Mouse (Mus musculus): Measurements from ENCODE around the gene Serpina3k. TPM values are rescaled to one million over a fixed set of nuclear protein-coding genes. Genes with fewer than 3 reads are reported as not detected.
"Not testable (repeated sequence)": the region's sequence is repeated elsewhere in the genome, so short reads cannot be mapped to it uniquely, and the experiment has no call there.

Serpina3k gene
- polyA plus RNA-seq, 1 experiment: 39.1 TPM

DNA sequence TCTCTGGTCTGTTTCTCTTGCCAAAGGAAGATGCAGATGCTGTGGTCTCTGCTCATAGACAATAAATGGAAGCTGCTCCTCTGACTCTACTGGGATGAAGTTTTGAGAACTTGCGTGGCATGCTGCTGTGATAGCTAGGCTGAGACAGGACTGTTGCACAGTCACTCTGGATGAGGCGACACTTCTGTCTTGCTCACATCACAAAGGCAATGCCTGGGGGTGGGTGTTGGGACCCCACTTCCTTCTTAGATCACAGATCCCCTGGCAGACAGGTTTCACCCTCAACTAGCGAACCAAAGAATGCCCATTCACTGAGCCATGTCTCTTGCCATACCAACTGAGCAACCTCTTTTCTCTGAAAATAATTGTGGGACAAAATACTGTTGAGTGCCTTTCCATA lies 419 bp downstream of the Serpina3k start:
- no peak overlapping the region for H3K4me3 ChIP-seq (replicated peaks; ENCODE audit: control insufficient read depth, low read depth, low read length)
- TF ChIP-seq CTCF (IDR thresholded peaks at IDR 0.05; ENCODE audit: control insufficient read depth, insufficient read depth, low read length) (no peak), POLR2A (IDR thresholded peaks at IDR 0.05; ENCODE audit: borderline replicate concordance, control insufficient read depth, low read depth, low read length) (no peak)
- 74% methylated on average over 3 of the region's 3 CpGs for WGBS
- H3K27ac ChIP-seq (ENCODE audit: control insufficient read depth, insufficient read depth, low read depth, low read length, poor library complexity): no peak overlapping the region
- H3K4me1 ChIP-seq (ENCODE audit: control insufficient read depth, insufficient read depth, low read length): no peaks in the 10 kb centered on the region

- not testable (repeated sequence) for H3K4me1 ChIP-seq (ENCODE audit: control insufficient read depth, insufficient read depth, low read length); H3K4me3 ChIP-seq (replicated peaks; ENCODE audit: control insufficient read depth, low read depth, low read length); H3K27ac ChIP-seq (ENCODE audit: control insufficient read depth, insufficient read depth, low read depth, low read length, poor library complexity)
Observed at GRCm38 (mm10) chr12:104342489-104342888, 4.2 kb downstream of the Serpina3k start.

GRCm38 (mm10) chr12:104345181-104345580 lies 6.9 kb downstream of the Serpina3k start:
- H3K4me3 ChIP-seq (replicated peaks; ENCODE audit: control insufficient read depth, low read depth, low read length): no peak overlapping the region
- 82% methylated on average over 2 of the region's 2 CpGs for WGBS
- no peaks in the 10 kb centered on the region for H3K4me1 ChIP-seq (ENCODE audit: control insufficient read depth, insufficient read depth, low read length)
- H3K27ac ChIP-seq (ENCODE audit: control insufficient read depth, insufficient read depth, low read depth, low read length, poor library complexity): no peak overlapping the region
- TF ChIP-seq CTCF (IDR thresholded peaks at IDR 0.05; ENCODE audit: control insufficient read depth, insufficient read depth, low read length): no peak
- no peak for TF ChIP-seq POLR2A (IDR thresholded peaks at IDR 0.05; ENCODE audit: borderline replicate concordance, control insufficient read depth, low read depth, low read length)

GRCm38 (mm10) chr12:104345707-104346106 lies 7.4 kb downstream of the Serpina3k start:
- TF ChIP-seq CTCF (IDR thresholded peaks at IDR 0.05; ENCODE audit: control insufficient read depth, insufficient read depth, low read length) (no peak), POLR2A (IDR thresholded peaks at IDR 0.05; ENCODE audit: borderline replicate concordance, control insufficient read depth, low read depth, low read length) (no peak)
- no peak overlapping the region for H3K27ac ChIP-seq (ENCODE audit: control insufficient read depth, insufficient read depth, low read depth, low read length, poor library complexity)
- H3K4me1 ChIP-seq (ENCODE audit: control insufficient read depth, insufficient read depth, low read length): no peaks in the 10 kb centered on the region
- no peak overlapping the region for H3K4me3 ChIP-seq (replicated peaks; ENCODE audit: control insufficient read depth, low read depth, low read length)

DNA sequence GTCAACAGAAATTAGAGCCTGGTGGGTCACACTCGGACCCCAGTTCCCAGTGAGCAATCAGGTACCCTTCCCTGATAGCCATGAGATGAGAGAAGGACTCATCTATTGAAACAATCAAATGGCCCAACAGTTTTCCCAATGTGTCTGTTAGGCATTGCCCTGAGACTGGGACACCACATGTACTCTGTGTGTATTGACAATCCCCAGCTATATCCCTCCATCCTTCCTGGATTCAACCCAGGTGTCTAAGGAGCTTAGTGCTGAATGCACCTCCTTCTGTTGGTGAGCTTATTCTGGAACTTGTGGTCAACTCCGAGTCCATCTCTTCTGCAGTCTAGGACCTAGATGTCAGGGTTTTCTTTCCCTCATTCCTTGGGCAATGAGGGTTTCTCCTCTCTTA lies 8.8 kb downstream of the Serpina3k start:
- Histone ChIP-seq H3K4me3 (replicated peaks; ENCODE audit: control insufficient read depth, low read depth, low read length) (no peak overlapping the region), H3K4me1 (ENCODE audit: control insufficient read depth, insufficient read depth, low read length) (no peaks in the 10 kb centered on the region), H3K27ac (ENCODE audit: control insufficient read depth, insufficient read depth, low read depth, low read length, poor library complexity) (no peak overlapping the region)
- WGBS: 58% methylated on average over 2 of the region's 2 CpGs
- TF ChIP-seq POLR2A (IDR thresholded peaks at IDR 0.05; ENCODE audit: borderline replicate concordance, control insufficient read depth, low read depth, low read length) (no peak), CTCF (IDR thresholded peaks at IDR 0.05; ENCODE audit: control insufficient read depth, insufficient read depth, low read length) (no peak)

DNA sequence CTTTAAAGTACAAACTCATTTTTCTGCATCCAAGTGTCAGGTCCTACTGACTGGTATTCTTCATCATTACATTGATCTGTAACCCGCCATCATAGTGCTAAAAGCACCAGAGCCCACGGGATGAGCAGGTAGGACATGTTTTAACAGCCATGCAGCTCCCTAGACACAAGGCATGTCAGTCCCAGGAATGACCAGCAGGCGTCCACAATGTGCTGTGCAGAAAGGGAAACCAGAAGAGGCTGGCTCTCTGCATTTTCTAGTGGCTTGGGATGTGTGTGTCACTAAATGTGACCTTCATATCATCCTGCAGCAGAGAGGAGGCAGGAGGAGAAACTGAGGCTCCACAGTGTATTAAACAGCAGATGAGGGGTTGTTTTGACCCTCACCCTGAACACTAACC lies 13.5 kb downstream of the Serpina3k start:
- not testable (repeated sequence) for H3K4me1 ChIP-seq (ENCODE audit: control insufficient read depth, insufficient read depth, low read length); H3K4me3 ChIP-seq (replicated peaks; ENCODE audit: control insufficient read depth, low read depth, low read length); H3K27ac ChIP-seq (ENCODE audit: control insufficient read depth, insufficient read depth, low read depth, low read length, poor library complexity)
- 31% methylated on average over 3 of the region's 3 CpGs for WGBS

- TF ChIP-seq CTCF (IDR thresholded peaks at IDR 0.05; ENCODE audit: control insufficient read depth, insufficient read depth, low read length): no peak
- no peak for TF ChIP-seq POLR2A (IDR thresholded peaks at IDR 0.05; ENCODE audit: borderline replicate concordance, control insufficient read depth, low read depth, low read length)
- 20% methylated on average over 3 of the region's 3 CpGs for WGBS
- Histone ChIP-seq H3K4me3 (replicated peaks; ENCODE audit: control insufficient read depth, low read depth, low read length) (no peak overlapping the region), H3K27ac (ENCODE audit: control insufficient read depth, insufficient read depth, low read depth, low read length, poor library complexity) (no peak overlapping the region), H3K4me1 (ENCODE audit: control insufficient read depth, insufficient read depth, low read length) (no peaks in the 10 kb centered on the region; the same call in 1 of the 2 replicates)
Observed at GRCm38 (mm10) chr12:104356006-104356405, 17.7 kb downstream of the Serpina3k start.

- no peak overlapping the region for H3K27ac ChIP-seq (ENCODE audit: control insufficient read depth, insufficient read depth, low read depth, low read length, poor library complexity)
- H3K4me1 ChIP-seq (ENCODE audit: control insufficient read depth, insufficient read depth, low read length): no peaks in the 10 kb centered on the region
- whole genome bisulfite sequencing: 81% methylated on average over 3 of the region's 3 CpGs
- no peak overlapping the region for H3K4me3 ChIP-seq (replicated peaks; ENCODE audit: control insufficient read depth, low read depth, low read length)
- TF ChIP-seq CTCF (IDR thresholded peaks at IDR 0.05; ENCODE audit: control insufficient read depth, insufficient read depth, low read length): no peak
- no peak for TF ChIP-seq POLR2A (IDR thresholded peaks at IDR 0.05; ENCODE audit: borderline replicate concordance, control insufficient read depth, low read depth, low read length)
Observed at GRCm38 (mm10) chr12:104369986-104370385, 31.7 kb downstream of the Serpina3k start.

DNA sequence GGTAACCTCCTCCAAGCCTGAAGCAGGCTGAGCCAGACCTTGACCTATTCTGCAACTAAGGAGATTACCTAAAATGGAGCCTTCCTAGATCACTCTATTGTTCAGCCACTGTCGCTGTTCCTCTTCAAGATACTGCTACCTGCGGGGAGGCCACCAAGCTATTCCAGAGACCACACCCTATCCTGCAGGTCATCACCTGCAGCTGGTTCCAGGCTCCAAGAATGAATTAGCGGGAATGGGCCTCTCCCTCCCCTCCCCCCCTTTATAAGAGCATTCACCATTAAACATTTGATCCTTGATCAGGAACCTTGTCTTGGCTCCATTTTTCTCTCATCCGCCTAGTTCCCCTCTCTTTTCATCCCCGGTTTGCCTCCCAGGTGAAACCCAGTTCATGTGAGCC lies 38.9 kb downstream of the Serpina3k start:
- not testable (repeated sequence) for H3K4me3 ChIP-seq (replicated peaks; ENCODE audit: control insufficient read depth, low read depth, low read length); H3K27ac ChIP-seq (ENCODE audit: control insufficient read depth, insufficient read depth, low read depth, low read length, poor library complexity); H3K4me1 ChIP-seq (ENCODE audit: control insufficient read depth, insufficient read depth, low read length)
- WGBS: 78% methylated on average over 5 of the region's 5 CpGs

GRCm38 (mm10) chr12:104378351-104378750 lies 40.1 kb downstream of the Serpina3k start:
- not testable (repeated sequence) for H3K4me3 ChIP-seq (replicated peaks; ENCODE audit: control insufficient read depth, low read depth, low read length); H3K4me1 ChIP-seq (ENCODE audit: control insufficient read depth, insufficient read depth, low read length); H3K27ac ChIP-seq (ENCODE audit: control insufficient read depth, insufficient read depth, low read depth, low read length, poor library complexity)
- 81% methylated on average over 2 of the region's 2 CpGs for WGBS

GRCm38 (mm10) chr12:104378815-104379214 lies 40.5 kb downstream of the Serpina3k start:
- not testable (repeated sequence) for H3K4me1 ChIP-seq (ENCODE audit: control insufficient read depth, insufficient read depth, low read length); H3K4me3 ChIP-seq (replicated peaks; ENCODE audit: control insufficient read depth, low read depth, low read length); H3K27ac ChIP-seq (ENCODE audit: control insufficient read depth, insufficient read depth, low read depth, low read length, poor library complexity)
- 62% methylated on average over 5 of the region's 5 CpGs for WGBS

All from bone marrow, adult 2 months (tissue).